Mouse (Mus musculus) limb, embryonic 14.5 days (tissue): ENCODE data around the gene Evc. TPM values are rescaled to one million over a fixed set of nuclear protein-coding genes. Genes with fewer than 3 reads are reported as not detected.

Experiments
- ATAC-seq: fragments of 200-750 bp; cut with Nextera tagmentation; 2 replicates; pipeline ENCODE4 v1.8.0; 2017; ENCODE audit warnings: low read depth, moderate number of reproducible peaks, moderate TSS enrichment; ENCODE audit not compliant: low FRiP score
- DNase-seq: peaks from one replicate; pipeline ENCODE4 v3.0.0-alpha.2; 2015; ENCODE audit warnings: low spot score
- H3K27ac ChIP-seq: fragments of 300-500 bp; sonication (generic); replicated peaks from 2 replicates; pipeline ENCODE4 v1.5.1; 2014; ENCODE audit warnings: low read depth, mild to moderate bottlenecking, low read length, moderate library complexity, mixed read lengths
- H3K27me3 ChIP-seq: fragments of 300-500 bp; sonication (generic); 2 replicates; pipeline ENCODE4 v1.6.1; 2014; ENCODE audit warnings: low read length, mixed read lengths; ENCODE audit not compliant: control insufficient read depth, insufficient read depth
- H3K36me3 ChIP-seq: fragments of 300-500 bp; sonication (generic); 2 replicates; pipeline ENCODE4 v1.6.1; 2014; ENCODE audit warnings: mild to moderate bottlenecking, low read length, moderate library complexity, mixed read lengths; ENCODE audit not compliant: control insufficient read depth, insufficient read depth
- H3K4me1 ChIP-seq: fragments of 300-500 bp; sonication (generic); 2 replicates; pipeline ENCODE4 v1.6.1; 2014; ENCODE audit warnings: antibody characterized with exemption, low read length, mixed read lengths; ENCODE audit not compliant: control insufficient read depth, insufficient read depth
- H3K4me2 ChIP-seq: fragments of 300-500 bp; sonication (generic); replicated peaks from 2 replicates; pipeline ENCODE4 v1.6.1; 2014; ENCODE audit warnings: low read depth, mild to moderate bottlenecking, low read length, moderate library complexity; ENCODE audit not compliant: severe bottlenecking
- H3K4me3 ChIP-seq: fragments of 300-500 bp; sonication (generic); replicated peaks from 2 replicates; pipeline ENCODE4 v1.5.1; 2014; ENCODE audit warnings: low read length
- H3K9ac ChIP-seq: fragments of 300-500 bp; sonication (generic); 2 replicates; pipeline ENCODE4 v1.6.1; 2014; ENCODE audit warnings: mild to moderate bottlenecking, low read depth, low read length, moderate library complexity; ENCODE audit not compliant: severe bottlenecking
- H3K9me3 ChIP-seq: fragments of 300-500 bp; sonication (generic); 2 replicates; pipeline ENCODE4 v1.6.1; 2016; ENCODE audit warnings: low read length; ENCODE audit not compliant: control insufficient read depth
- POLR2A ChIP-seq: fragments of 200-500 bp; IDR thresholded peaks from 2 replicates; pipeline ENCODE4 v1.8.0; 2012; ENCODE audit warnings: inconsistent platforms, mild to moderate bottlenecking, moderate library complexity, borderline replicate concordance; ENCODE audit not compliant: insufficient read depth, insufficient read length; ENCODE audit errors: extremely low read depth
- WGBS: fragments of 180-500 bp; shearing (Covaris S2); extraction: QIAGEN DNeasy Blood & Tissue Kit; methylation state at CpG from one replicate; pipeline ENCODE4 v1.1.7; 2014; 5-methylcytosine and 5-hydroxymethylcytosine counted together
- polyA plus RNA-seq, 2 experiments: library from polyadenylated mRNA; depleted of rRNA in 1 of 2; stranded (reverse) in 1 of 2; unstranded in 1 of 2; fragments of >200 nt; fragmentation: Nextera tagmentation in 1 of 2; extraction: Ambion mirVana in 1 of 2; gene quantifications; 2 replicates each; pipeline versions ENCODE4 v1.2.1 to v1.2.3; 2012 to 2014

The Evc gene
- 69.9 and 80.7 TPM in 2 replicates for polyA plus RNA-seq (2012; rRNA removed)
- 23.5 and 25.6 TPM in 2 replicates for polyA plus RNA-seq (2014; fragmentation: Nextera tagmentation; extraction: Ambion mirVana)

DNA sequence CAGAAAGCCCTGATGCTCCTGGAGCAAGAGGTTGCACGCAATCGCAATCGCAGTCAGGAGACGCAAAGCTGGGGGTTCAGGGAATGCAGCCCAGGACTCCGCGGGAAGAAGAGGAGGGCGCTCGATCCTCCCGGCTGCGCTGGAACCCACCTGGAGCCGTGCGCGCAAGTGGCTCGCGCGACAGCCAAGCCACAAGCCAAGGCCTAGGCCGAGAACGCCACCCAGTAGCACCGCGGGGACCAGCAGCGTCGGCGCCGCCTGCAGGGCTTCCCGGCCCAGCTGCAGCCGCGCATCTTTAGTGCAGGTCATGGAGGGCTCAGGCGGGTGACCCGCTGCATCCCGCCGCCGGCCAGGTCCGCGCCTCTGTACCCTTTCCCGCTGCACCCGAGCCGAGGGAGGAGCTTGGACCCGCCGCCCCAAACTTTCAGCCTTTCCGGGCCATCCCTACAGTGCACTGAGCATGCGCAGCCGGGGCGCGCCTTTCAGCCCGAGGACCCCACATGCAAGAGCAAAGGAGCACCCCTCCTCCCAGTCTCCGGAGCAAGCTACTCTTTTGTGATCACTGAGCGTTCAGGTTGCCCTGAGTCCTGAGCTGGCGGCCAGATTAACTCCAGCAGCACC, at the start of gene Evc:
TSS of gene Evc (minus strand) at position 410 of the 621 bp plus-strand sequence.
- peak; percentile 81 for DNase-seq
- Histone ChIP-seq H3K9ac (peak within 1 kb of the TSS; percentile 81), H3K4me1 (peaks cover 33% of the 10 kb centered on the region), H3K4me3 (peak within 1 kb of the TSS; percentile 74), H3K27me3 (no peaks in the 10 kb centered on the region), H3K4me2 (peak within 1 kb of the TSS; percentile 74), H3K9me3 (no peaks in the 10 kb centered on the region), H3K36me3 (peaks cover 22% of the 10 kb centered on the region), H3K27ac (peak within 1 kb of the TSS; percentile 59)
- WGBS, result under 1% methylated on average over 38 of the region's 48 CpGs
- peak; percentile 85 for ATAC-seq
- no peak for TF ChIP-seq POLR2A

DNA sequence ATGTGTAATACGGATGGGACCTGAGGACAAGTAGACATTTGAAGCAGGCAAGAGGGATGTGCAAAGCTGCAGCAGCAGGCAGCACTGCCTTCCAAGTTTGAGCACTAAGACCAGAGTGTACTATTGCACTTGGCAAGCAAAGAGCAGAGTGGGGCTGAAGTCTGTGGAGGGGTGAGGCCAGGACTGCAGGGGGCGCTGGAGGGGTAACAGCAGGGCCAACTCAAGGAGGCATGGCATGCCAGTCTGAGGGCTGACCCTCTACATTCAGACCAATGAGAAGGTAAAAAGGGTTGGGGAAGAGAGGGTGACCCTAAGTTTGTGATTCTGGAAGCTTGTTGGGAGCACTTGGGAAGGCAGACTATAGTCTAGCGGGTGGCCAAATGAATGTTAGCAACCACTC, 46.9 kb upstream of the Evc start:
- WGBS, result 90% methylated on average over 3 of the region's 3 CpGs
- no peak for ATAC-seq
- TF ChIP-seq POLR2A, result no peak
- Histone ChIP-seq H3K4me3 (no peak overlapping the region), H3K4me1 (no peaks in the 10 kb centered on the region), H3K27ac (no peak overlapping the region), H3K9me3 (no peaks in the 10 kb centered on the region), H3K4me2 (no peak overlapping the region), H3K9ac (no peak overlapping the region), H3K27me3 (no peaks in the 10 kb centered on the region), H3K36me3 (peaks cover 78% of the 10 kb centered on the region)
- DNase-seq, result no peak

- H3K9ac ChIP-seq, result no peak overlapping the region
- H3K36me3 ChIP-seq, result peaks cover 68% of the 10 kb centered on the region
- DNase-seq (no peak), ATAC-seq (no peak)
- no peak overlapping the region for H3K4me3 ChIP-seq
- no peak overlapping the region for H3K27ac ChIP-seq
- 89% methylated on average over 4 of the region's 4 CpGs for WGBS
- no peak overlapping the region for H3K4me2 ChIP-seq
- no peaks in the 10 kb centered on the region for H3K9me3 ChIP-seq
- H3K4me1 ChIP-seq, result no peaks in the 10 kb centered on the region
- TF ChIP-seq POLR2A, result no peak
- H3K27me3 ChIP-seq, result no peaks in the 10 kb centered on the region
Observed at GRCm38 (mm10) chr5:37380641-37381040, 43.9 kb upstream of the Evc start.

DNA sequence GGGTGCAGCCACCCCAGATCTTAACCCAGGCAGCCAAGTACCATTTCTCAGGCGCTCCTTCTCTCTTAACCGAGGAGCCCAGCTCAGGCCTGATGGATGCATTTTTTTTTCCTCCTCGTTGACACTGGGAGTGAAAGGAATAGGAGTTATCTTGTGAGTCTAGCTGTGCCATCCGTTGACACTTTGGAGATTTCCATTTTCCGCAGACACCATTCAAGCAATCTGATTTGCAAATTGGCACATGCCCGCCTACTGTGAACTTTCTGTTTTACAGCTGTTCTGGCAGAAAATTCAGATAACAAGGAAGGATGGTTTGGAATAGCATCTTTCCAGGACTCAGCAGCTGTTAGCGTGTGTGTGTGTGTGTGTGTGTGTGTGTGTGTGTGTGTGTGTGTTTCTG, 40.7 kb upstream of the Evc start:
- H3K9ac ChIP-seq, result no peak overlapping the region
- H3K27ac ChIP-seq, result no peak overlapping the region
- H3K36me3 ChIP-seq, result peaks cover 70% of the 10 kb centered on the region
- ATAC-seq, result no peak
- no peaks in the 10 kb centered on the region for H3K9me3 ChIP-seq
- H3K4me3 ChIP-seq, result no peak overlapping the region
- no peak overlapping the region for H3K4me2 ChIP-seq
- no peak for TF ChIP-seq POLR2A
- DNase-seq, result no peak
- WGBS, result 91% methylated on average over 7 of the region's 7 CpGs
- no peaks in the 10 kb centered on the region for H3K27me3 ChIP-seq
- no peaks in the 10 kb centered on the region for H3K4me1 ChIP-seq

DNA sequence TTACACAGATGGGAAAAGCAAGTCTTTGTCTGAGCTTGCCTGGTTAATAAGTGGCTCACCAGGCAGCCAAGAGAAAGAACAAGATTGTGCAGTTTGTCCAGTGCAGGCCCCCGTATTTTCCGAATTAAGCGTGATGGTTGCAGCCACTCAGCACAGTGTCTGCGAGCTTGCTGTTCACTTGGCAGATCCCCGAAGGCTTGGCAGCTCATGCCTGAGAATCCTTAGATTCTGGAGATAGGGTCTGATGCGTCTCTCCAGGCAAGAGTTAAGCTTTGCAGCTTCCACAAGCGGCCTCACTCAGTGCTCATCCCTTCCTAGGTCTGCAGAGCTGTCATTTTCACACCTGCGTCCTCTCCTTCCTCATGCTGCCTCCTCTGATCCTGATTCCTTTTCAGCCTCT, 32.1 kb upstream of the Evc start:
- no peak overlapping the region for H3K4me3 ChIP-seq
- DNase-seq, result no peak
- no peaks in the 10 kb centered on the region for H3K27me3 ChIP-seq
- H3K27ac ChIP-seq, result no peak overlapping the region
- no peak for ATAC-seq
- WGBS, result 79% methylated on average over 8 of the region's 8 CpGs
- H3K9me3 ChIP-seq, result no peaks in the 10 kb centered on the region
- peaks cover 61% of the 10 kb centered on the region for H3K36me3 ChIP-seq
- H3K4me1 ChIP-seq, result no peaks in the 10 kb centered on the region
- H3K4me2 ChIP-seq, result no peak overlapping the region
- no peak for TF ChIP-seq POLR2A
- H3K9ac ChIP-seq, result no peak overlapping the region

DNA sequence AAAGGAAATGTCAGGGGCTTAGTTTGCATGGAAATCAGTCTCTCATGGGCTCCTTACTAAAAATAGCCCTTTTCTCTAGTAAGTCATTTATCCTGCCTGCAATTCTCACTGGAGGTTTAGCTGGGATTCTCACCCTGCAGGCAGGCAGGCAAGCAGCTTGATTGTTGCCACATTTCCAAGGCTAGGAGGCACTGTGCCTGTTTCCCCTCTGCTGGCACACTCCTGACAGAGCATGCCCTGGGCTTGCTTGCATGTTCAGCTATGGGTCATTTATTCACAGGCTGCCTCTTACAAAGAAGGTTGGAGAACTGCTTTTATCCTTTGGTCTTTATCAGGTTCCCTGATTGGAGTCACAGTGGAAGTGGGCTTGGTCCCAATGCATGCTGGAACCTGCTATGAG, 29.1 kb upstream of the Evc start:
- Histone ChIP-seq H3K36me3 (peaks cover 47% of the 10 kb centered on the region), H3K27me3 (no peaks in the 10 kb centered on the region), H3K4me1 (no peaks in the 10 kb centered on the region), H3K4me3 (no peak overlapping the region), H3K4me2 (no peak overlapping the region), H3K9me3 (no peaks in the 10 kb centered on the region), H3K9ac (no peak overlapping the region), H3K27ac (no peak overlapping the region)
- ATAC-seq, result no peak
- no peak for DNase-seq
- no peak for TF ChIP-seq POLR2A
